11 mouse cellular contexts compared by ENCODE assay signal in the genomic region with DNA sequence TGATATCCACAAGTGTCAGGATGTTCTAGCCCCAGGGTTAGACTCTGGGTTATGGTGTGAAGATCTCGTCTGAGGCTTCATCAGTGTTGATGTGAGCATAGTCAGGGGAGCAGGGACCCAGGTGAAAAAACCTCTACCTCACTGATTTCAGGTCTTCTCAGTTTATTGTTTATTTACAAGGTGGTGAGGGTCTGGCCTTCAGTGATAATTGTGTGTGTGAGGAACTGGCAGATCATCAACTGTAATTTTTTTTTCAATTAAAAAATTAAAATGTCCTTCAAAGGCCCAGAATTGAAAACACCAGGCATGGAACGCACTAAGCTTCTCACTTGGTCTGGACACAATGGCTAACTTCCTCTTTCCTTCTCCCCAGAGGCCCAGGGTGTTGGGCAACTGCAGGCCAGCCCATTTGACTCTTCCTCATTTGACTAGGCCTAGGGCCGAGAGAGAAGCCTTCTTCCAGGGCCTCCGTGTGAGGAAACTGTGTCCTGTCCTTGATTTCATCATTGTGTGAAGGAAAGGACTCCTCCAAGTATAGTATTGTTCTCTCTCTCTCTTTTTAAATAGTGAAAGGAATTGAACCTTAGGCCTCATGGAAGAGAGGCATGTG.
DNase-seq lines count a peak whose midpoint lies in the region; ATAC-seq and TF ChIP-seq lines count a peak whose summit lies in the region.
"Had no signal": no experiment of that assay in that cellular context is flagged by ENCODE, and none has a peak within 500 bp of the region (broad histone marks: within the 10 kb centered on the region; RNA-seq: fewer than 3 reads in every experiment).

No protein-coding gene starts in this region.

- no peaks in the 10 kb centered on the region for H3K4me1 ChIP-seq in kidney, embryonic 15.5 days
- 0 out of 2 replicates have a peak, but pooled peaks cover 4% of the 10 kb centered on the region for H3K4me1 ChIP-seq in intestine, postnatal 0 days (replicated peaks; ENCODE audit: control insufficient read depth, insufficient read depth, low read length)
- H3K4me1 ChIP-seq in midbrain, embryonic 10.5 days = no peaks in the 10 kb centered on the region

- no peaks in the 10 kb centered on the region for H3K36me3 ChIP-seq in kidney, embryonic 15.5 days
- H3K36me3 ChIP-seq in macrophage (ENCODE audit: inconsistent target) = no peaks in the 10 kb centered on the region
- no peaks in the 10 kb centered on the region for H3K36me3 ChIP-seq in intestine, postnatal 0 days (ENCODE audit: control insufficient read depth, insufficient read depth)
- no peaks in the 10 kb centered on the region for H3K36me3 ChIP-seq in midbrain, embryonic 10.5 days
- H3K36me3 ChIP-seq: G1E had no signal

- no peak overlapping the region for H3K4me3 ChIP-seq in kidney, embryonic 15.5 days (replicated peaks)
- H3K4me3 ChIP-seq in macrophage (ENCODE audit: inconsistent target) = no peak overlapping the region
- no peak overlapping the region for H3K4me3 ChIP-seq in intestine, postnatal 0 days (ENCODE audit: low read depth, low read length)
- H3K4me3 ChIP-seq in midbrain, embryonic 10.5 days = no peak overlapping the region
- H3K4me3 ChIP-seq: left cerebral cortex, adult 2 months had no signal

- no peak for TF ChIP-seq CTCF in intestine, postnatal 0 days (IDR thresholded peaks at IDR 0.05; ENCODE audit: low read depth)

- peak; percentile 8 to 11 for DNase-seq in kidney, adult 8-10 months
- DNase-seq in adrenal gland, adult 8-10 months = peak; percentile 27
- DNase-seq in heart, adult 9 months (ENCODE audit: low spot score in 2 of 2) = peak; percentile 81
- DNase-seq in right cerebral cortex, postnatal 4 days = no peak
- DNase-seq in midbrain, embryonic 10.5 days (ENCODE audit: low spot score) = no peak

- no peak overlapping the region for H3K4me2 ChIP-seq in kidney, embryonic 15.5 days
- H3K4me2 ChIP-seq in intestine, postnatal 0 days (replicated peaks; ENCODE audit: low read depth) = no peak overlapping the region

- no peak for ATAC-seq in kidney, embryonic 15.5 days (replicated peaks; ENCODE audit: low FRiP score)
- no peak for ATAC-seq in intestine, postnatal 0 days
- ATAC-seq: midbrain, embryonic 16.5 days had no signal

- no peaks in the 10 kb centered on the region for H3K79me2 ChIP-seq in macrophage (ENCODE audit: inconsistent target)

- H3K27ac ChIP-seq in kidney, embryonic 15.5 days = no peak overlapping the region
- peak overlapping the region; percentile 65 for H3K27ac ChIP-seq in macrophage
- no peak overlapping the region for H3K27ac ChIP-seq in intestine, postnatal 0 days (ENCODE audit: low read depth, low read length)
- H3K27ac ChIP-seq in midbrain, embryonic 10.5 days (replicated peaks) = no peak overlapping the region
- H3K27ac ChIP-seq: left cerebral cortex, adult 2 months had no signal

- no peaks in the 10 kb centered on the region for H3K27me3 ChIP-seq in kidney, embryonic 15.5 days
- H3K27me3 ChIP-seq in intestine, postnatal 0 days (replicated peaks; ENCODE audit: control insufficient read depth, insufficient read depth, low read length) = 0 out of 2 replicates have a peak, but pooled peaks cover 2% of the 10 kb centered on the region
- peaks cover 9% of the 10 kb centered on the region; the same call in 1 of the 2 replicates for H3K27me3 ChIP-seq in midbrain, embryonic 10.5 days (ENCODE audit: low read depth, poor library complexity, severe bottlenecking)

- no peaks in the 10 kb centered on the region for H3K9me3 ChIP-seq in kidney, embryonic 15.5 days (replicated peaks)
- H3K9me3 ChIP-seq in intestine, postnatal 0 days (ENCODE audit: control insufficient read depth) = no peaks in the 10 kb centered on the region
- no peaks in the 10 kb centered on the region for H3K9me3 ChIP-seq in midbrain, embryonic 10.5 days (replicated peaks)

- H3K9ac ChIP-seq in kidney, embryonic 15.5 days = no peak overlapping the region
- no peak overlapping the region for H3K9ac ChIP-seq in intestine, postnatal 0 days (ENCODE audit: low read depth, low read length)

- 82% methylated on average over 4 of the region's 4 CpGs for WGBS in kidney, embryonic 15.5 days
- WGBS in macrophage (ENCODE audit: missing documents) = 11% methylated on average over 4 of the region's 4 CpGs
- 57% methylated on average over 4 of the region's 4 CpGs for WGBS in intestine, postnatal 0 days
- whole genome bisulfite sequencing in midbrain, embryonic 10.5 days = 76% methylated on average over 4 of the region's 4 CpGs

Comparison
In these comparisons a context has a peak if more than half of its experiments do, and no peak if none do; other contexts are left out.
1. DNase-seq: peak in kidney, adult 8-10 months (2 of 2), adrenal gland, adult 8-10 months (single experiment) and heart, adult 9 months (2 of 2); none in right cerebral cortex, postnatal 4 days (single experiment) and midbrain, embryonic 10.5 days (single experiment).